ENCODE assay signal across 20 mouse cellular contexts in the genomic region with DNA sequence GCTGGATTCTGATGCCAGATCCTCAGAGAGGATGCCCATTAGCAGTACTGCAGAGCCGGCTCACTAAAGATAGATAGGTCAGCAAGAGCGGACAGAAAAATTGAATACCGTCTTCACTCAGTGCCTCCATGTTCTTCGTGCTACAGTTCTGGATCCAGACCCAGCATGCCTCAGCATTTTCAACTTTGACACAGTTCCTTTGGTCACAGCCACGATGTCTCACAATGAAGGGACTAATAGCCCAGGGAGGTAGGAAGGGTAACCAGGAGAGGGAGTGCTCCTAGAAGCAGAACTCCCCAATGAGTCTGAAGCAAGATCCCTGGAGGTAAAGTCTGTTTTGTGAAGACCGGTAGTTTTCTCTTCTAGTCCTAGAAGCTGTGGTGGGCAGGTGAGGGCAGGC. TPM values are rescaled to one million over a fixed set of nuclear protein-coding genes. Genes with fewer than 3 reads are reported as not detected.
DNase-seq lines count a peak whose midpoint lies in the region; ATAC-seq and TF ChIP-seq lines count a peak whose summit lies in the region.
"Had no signal": no experiment of that assay in that cellular context is flagged by ENCODE, and none has a peak within 500 bp of the region (broad histone marks: within the 10 kb centered on the region; RNA-seq: fewer than 3 reads in every experiment).

No protein-coding gene starts in this region.

- no peak overlapping the region for H3K4me2 ChIP-seq in forebrain, embryonic 12.5 days
- no peak overlapping the region for H3K4me2 ChIP-seq in heart, embryonic 14.5 days (ENCODE audit: low read length)
- H3K4me2 ChIP-seq in lung, embryonic 15.5 days, result no peak overlapping the region
- no peak overlapping the region for H3K4me2 ChIP-seq in heart, postnatal 0 days (ENCODE audit: low read depth, low read length)
- H3K4me2 ChIP-seq: embryonic facial prominence, embryonic 15.5 days; limb, embryonic 15.5 days; midbrain, embryonic 15.5 days had no signal

- H3K4me1 ChIP-seq in forebrain, embryonic 10.5 days, result peaks cover 26% of the 10 kb centered on the region
- peaks cover 10% of the 10 kb centered on the region; the same call in 1 of the 2 replicates for H3K4me1 ChIP-seq in forebrain, embryonic 12.5 days
- H3K4me1 ChIP-seq in heart, embryonic 14.5 days (ENCODE audit: control insufficient read depth in 2 of 2, insufficient read depth in 2 of 2, low read length in 2 of 2), result peaks cover 37 to 52% of the 10 kb centered on the region in 2 experiments
- H3K4me1 ChIP-seq in lung, embryonic 15.5 days, result peaks cover 59% of the 10 kb centered on the region
- peaks cover 43% of the 10 kb centered on the region for H3K4me1 ChIP-seq in heart, postnatal 0 days (ENCODE audit: control insufficient read depth, insufficient read depth)
- H3K4me1 ChIP-seq: midbrain, embryonic 15.5 days had no signal

- no peak overlapping the region for H3K4me3 ChIP-seq in forebrain, embryonic 10.5 days
- H3K4me3 ChIP-seq in forebrain, embryonic 12.5 days (replicated peaks), result no peak overlapping the region
- no peak overlapping the region for H3K4me3 ChIP-seq in heart, embryonic 14.5 days (ENCODE audit: control insufficient read depth in 1 of 2, insufficient read depth in 1 of 2, low read depth in 1 of 2, low read length in 2 of 2)
- H3K4me3 ChIP-seq in lung, embryonic 15.5 days, result no peak overlapping the region
- no peak overlapping the region for H3K4me3 ChIP-seq in heart, postnatal 0 days (ENCODE audit: low read depth, low read length)
- H3K4me3 ChIP-seq: embryonic facial prominence, embryonic 15.5 days; limb, embryonic 15.5 days; midbrain, embryonic 15.5 days; myocyte had no signal

- H3K27me3 ChIP-seq in forebrain, embryonic 10.5 days (ENCODE audit: poor library complexity, severe bottlenecking), result no peaks in the 10 kb centered on the region
- H3K27me3 ChIP-seq in forebrain, embryonic 12.5 days, result no peaks in the 10 kb centered on the region
- no peaks in the 10 kb centered on the region for H3K27me3 ChIP-seq in heart, embryonic 14.5 days (ENCODE audit: control insufficient read depth, insufficient read depth, low read length)
- no peaks in the 10 kb centered on the region for H3K27me3 ChIP-seq in lung, embryonic 15.5 days
- no peaks in the 10 kb centered on the region for H3K27me3 ChIP-seq in heart, postnatal 0 days (ENCODE audit: control insufficient read depth, insufficient read depth, low read length)
- H3K27me3 ChIP-seq: embryonic facial prominence, embryonic 15.5 days; limb, embryonic 15.5 days; midbrain, embryonic 15.5 days had no signal

- no peak overlapping the region for H3K9ac ChIP-seq in forebrain, embryonic 12.5 days
- H3K9ac ChIP-seq in heart, embryonic 14.5 days (ENCODE audit: low read length), result no peak overlapping the region; the same call in 1 of the 2 replicates
- H3K9ac ChIP-seq in lung, embryonic 15.5 days, result no peak overlapping the region
- no peak overlapping the region for H3K9ac ChIP-seq in heart, postnatal 0 days (replicated peaks; ENCODE audit: low read depth, low read length)
- H3K9ac ChIP-seq: embryonic facial prominence, embryonic 15.5 days; limb, embryonic 15.5 days; midbrain, embryonic 15.5 days had no signal

- no peak for DNase-seq in forebrain, embryonic 10.5 days (ENCODE audit: extremely low spot score, low spot score)
- no peak for DNase-seq in heart, postnatal 36 days
- DNase-seq in lung, postnatal 36 days, result no peak
- no peak for DNase-seq in heart, postnatal 0 days (ENCODE audit: low spot score)
- no peak for DNase-seq in spleen, postnatal 36 days (ENCODE audit: low spot score in 2 of 2)
- DNase-seq: adrenal gland, adult 8-10 months; cerebellum, postnatal 25 days; embryo, embryonic 11 days; layer of hippocampus, postnatal 36 days; thymus, adult 18-20 months had no signal

- H3K27ac ChIP-seq in forebrain, embryonic 10.5 days, result 0 out of 2 replicates have a peak overlapping the region, but pooled peaks have one; percentile 82
- no peak overlapping the region for H3K27ac ChIP-seq in forebrain, embryonic 12.5 days
- H3K27ac ChIP-seq in heart, embryonic 14.5 days (replicated peaks in 1 of 2; ENCODE audit: control insufficient read depth in 1 of 2, insufficient read depth in 1 of 2, low read depth in 2 of 2, low read length in 2 of 2), result peak overlapping the region; percentile 56 to 96
- H3K27ac ChIP-seq in lung, embryonic 15.5 days, result peak overlapping the region; percentile 98
- peak overlapping the region; percentile 95 for H3K27ac ChIP-seq in heart, postnatal 0 days (ENCODE audit: low read depth)
- H3K27ac ChIP-seq: embryonic facial prominence, embryonic 15.5 days; hindbrain, postnatal 0 days; kidney, postnatal 0 days; midbrain, embryonic 15.5 days had no signal

- no peak for ATAC-seq in forebrain, embryonic 12.5 days (ENCODE audit: low FRiP score)
- ATAC-seq in heart, embryonic 14.5 days (ENCODE audit: insufficient number of reproducible peaks, insufficient read depth, low FRiP score, low read depth), result no peak
- no peak for ATAC-seq in lung, embryonic 15.5 days (ENCODE audit: borderline replicate concordance, extremely low read depth, low FRiP score, low TSS enrichment)
- no peak for ATAC-seq in heart, postnatal 0 days (ENCODE audit: insufficient read depth, low read depth)
- ATAC-seq: hindbrain, postnatal 0 days; intestine, postnatal 0 days; midbrain, embryonic 15.5 days had no signal

- H3K9me3 ChIP-seq in forebrain, embryonic 10.5 days, result no peaks in the 10 kb centered on the region
- no peaks in the 10 kb centered on the region for H3K9me3 ChIP-seq in forebrain, embryonic 12.5 days
- no peaks in the 10 kb centered on the region for H3K9me3 ChIP-seq in heart, embryonic 14.5 days (ENCODE audit: control insufficient read depth, low read length)
- no peaks in the 10 kb centered on the region for H3K9me3 ChIP-seq in lung, embryonic 15.5 days
- no peaks in the 10 kb centered on the region for H3K9me3 ChIP-seq in heart, postnatal 0 days (replicated peaks; ENCODE audit: control insufficient read depth, low read length)
- H3K9me3 ChIP-seq: embryonic facial prominence, embryonic 15.5 days; limb, embryonic 15.5 days; midbrain, embryonic 15.5 days had no signal

- no peak for TF ChIP-seq EP300 in heart, postnatal 0 days (IDR thresholded peaks at IDR 0.05; ENCODE audit: low read depth)

- 82% methylated on average over 6 of the region's 6 CpGs for WGBS in forebrain, embryonic 10.5 days
- WGBS in forebrain, embryonic 12.5 days, result 84% methylated on average over 6 of the region's 6 CpGs
- 68% methylated on average over 6 of the region's 6 CpGs for WGBS in heart, embryonic 14.5 days
- WGBS in lung, embryonic 15.5 days, result 72% methylated on average over 6 of the region's 6 CpGs
- 65% methylated on average over 6 of the region's 6 CpGs for WGBS in heart, postnatal 0 days

- 0 out of 2 replicates have a peak, but pooled peaks have one; percentile 7 for TF ChIP-seq CTCF in heart, postnatal 0 days (IDR thresholded peaks at IDR 0.05; ENCODE audit: low read depth)

- intact Hi-C loops in heart, postnatal 36 days (cut with DNase I), result loop anchor here (2.0 kb wide), 1 partner anchor 18 kb away; no protein-coding TSS in a partner anchor

- H3K36me3 ChIP-seq in forebrain, embryonic 10.5 days (replicated peaks), result no peaks in the 10 kb centered on the region
- no peaks in the 10 kb centered on the region for H3K36me3 ChIP-seq in forebrain, embryonic 12.5 days (replicated peaks)
- no peaks in the 10 kb centered on the region for H3K36me3 ChIP-seq in heart, embryonic 14.5 days (ENCODE audit: control insufficient read depth, insufficient read depth, low read length)
- H3K36me3 ChIP-seq in lung, embryonic 15.5 days, result no peaks in the 10 kb centered on the region
- H3K36me3 ChIP-seq in heart, postnatal 0 days (replicated peaks; ENCODE audit: control insufficient read depth, insufficient read depth, low read length), result no peaks in the 10 kb centered on the region
- H3K36me3 ChIP-seq: embryonic facial prominence, embryonic 15.5 days; limb, embryonic 15.5 days; midbrain, embryonic 15.5 days had no signal

RNA-seq across cellular contexts. Expression of a gene that starts 26.1 kb away (rescaled TPM):
- polyA plus RNA-seq in forebrain, embryonic 10.5 days (2016; fragmentation: Nextera tagmentation; extraction: Ambion mirVana), result 10.5 and 11.5 TPM in 2 replicates
- polyA plus RNA-seq in forebrain, embryonic 12.5 days (2016; fragmentation: Nextera tagmentation; extraction: Ambion mirVana), result 21.0 and 22.9 TPM in 2 replicates
- polyA plus RNA-seq in heart, embryonic 14.5 days (2014; fragmentation: Nextera tagmentation; extraction: Ambion mirVana), result 24.8 and 26.7 TPM in 2 replicates
- 10 to 100 TPM; 77.4 to 84.9 TPM for total RNA-seq in heart, postnatal 36 days (2021)
- 20.0 and 20.9 TPM in 2 replicates for polyA plus RNA-seq in lung, embryonic 15.5 days (2015; fragmentation: Nextera tagmentation; extraction: Ambion mirVana)
- 49.2 and 50.6 TPM in 2 replicates for total RNA-seq in heart, postnatal 0 days (2014; rRNA removed; ENCODE audit: low replicate concordance)
- polyA plus RNA-seq in heart, postnatal 0 days (2015; fragmentation: Nextera tagmentation; extraction: Ambion mirVana), result 22.8 and 24.6 TPM in 2 replicates

RNA-seq across cellular contexts. Expression of a gene that starts 57.9 kb away (rescaled TPM):
- polyA plus RNA-seq in forebrain, embryonic 10.5 days (2016; fragmentation: Nextera tagmentation; extraction: Ambion mirVana), result 63.0 and 67.6 TPM in 2 replicates
- 75.0 and 77.4 TPM in 2 replicates for polyA plus RNA-seq in forebrain, embryonic 12.5 days (2016; fragmentation: Nextera tagmentation; extraction: Ambion mirVana)
- 51.3 and 57.3 TPM in 2 replicates for polyA plus RNA-seq in heart, embryonic 14.5 days (2014; fragmentation: Nextera tagmentation; extraction: Ambion mirVana)
- total RNA-seq in heart, postnatal 36 days (2021), result 10 to 100 TPM; 72.1 to 74.7 TPM
- 38.4 and 38.9 TPM in 2 replicates for polyA plus RNA-seq in lung, embryonic 15.5 days (2015; fragmentation: Nextera tagmentation; extraction: Ambion mirVana)
- 32.2 and 50.4 TPM in 2 replicates for total RNA-seq in heart, postnatal 0 days (2014; rRNA removed; ENCODE audit: low replicate concordance)
- 34.1 and 35.4 TPM in 2 replicates for polyA plus RNA-seq in heart, postnatal 0 days (2015; fragmentation: Nextera tagmentation; extraction: Ambion mirVana)
